Mouse (Mus musculus) forebrain, embryonic 10.5 days (tissue): ENCODE data around the gene Ttyh3. TPM values are rescaled to one million over a fixed set of nuclear protein-coding genes. Genes with fewer than 3 reads are reported as not detected.
A peak's percentile ranks its signal among the peaks of the same experiment; 100 is the strongest.

ENCODE experiments used
- DNase-seq: peaks from one replicate; pipeline ENCODE4 v3.0.0-alpha.2; 2017; ENCODE audit warnings: low spot score; ENCODE audit errors: extremely low spot score
- H3K27ac ChIP-seq: fragments of 300-500 bp; sonication (generic); 2 replicates; pipeline ENCODE4 v1.5.1; 2016; ENCODE audit warnings: mild to moderate bottlenecking
- H3K27me3 ChIP-seq: fragments of 300-500 bp; sonication (generic); 2 replicates; pipeline ENCODE4 v1.6.1; 2016; ENCODE audit warnings: mild to moderate bottlenecking; ENCODE audit not compliant: poor library complexity, severe bottlenecking
- H3K36me3 ChIP-seq: fragments of 300-500 bp; sonication (generic); replicated peaks from 2 replicates; pipeline ENCODE4 v1.6.1; 2016; ENCODE audit warnings: mild to moderate bottlenecking, moderate library complexity
- H3K4me1 ChIP-seq: fragments of 300-500 bp; sonication (generic); 2 replicates; pipeline ENCODE4 v1.6.1; 2016
- H3K4me3 ChIP-seq: fragments of 300-500 bp; sonication (generic); 2 replicates; pipeline ENCODE4 v1.5.1; 2016; ENCODE audit warnings: mild to moderate bottlenecking, moderate library complexity
- H3K9me3 ChIP-seq: fragments of 300-500 bp; sonication (generic); 2 replicates; pipeline ENCODE4 v1.6.1; 2016; ENCODE audit warnings: mild to moderate bottlenecking, moderate library complexity
- WGBS: fragments of 180-500 bp; shearing (Covaris S2); methylation state at CpG from one replicate; pipeline ENCODE4 v1.1.7; 2016; 5-methylcytosine and 5-hydroxymethylcytosine counted together
- polyA plus RNA-seq: library from polyadenylated mRNA; unstranded; fragments of >200 nt; fragmentation: Nextera tagmentation; extraction: Ambion mirVana; gene quantifications from 2 replicates; pipeline ENCODE4 v1.2.1, GENCODE M21; 2016

The Ttyh3 gene
- polyA plus RNA-seq, 1 experiment from 2014 or later: 35.7 TPM

GRCm38 (mm10) chr5:140647821-140648518, 861 bp downstream of the Ttyh3 start:
- H3K27ac ChIP-seq: peak overlapping the region; percentile 99
- peaks cover 42% of the 10 kb centered on the region for H3K36me3 ChIP-seq
- peaks cover 4% of the 10 kb centered on the region; the same call in 1 of the 2 replicates for H3K27me3 ChIP-seq
- DNase-seq: no peak
- peaks cover 68% of the 10 kb centered on the region for H3K4me1 ChIP-seq
- peak overlapping the region; percentile 81 for H3K4me3 ChIP-seq
- H3K9me3 ChIP-seq: no peaks in the 10 kb centered on the region; the same call in none of the 2 replicates
- WGBS: 11% methylated on average over 13 of the region's 13 CpGs

- peaks cover 4% of the 10 kb centered on the region; the same call in 1 of the 2 replicates for H3K27me3 ChIP-seq
- peaks cover 50% of the 10 kb centered on the region for H3K36me3 ChIP-seq
- H3K4me1 ChIP-seq: peaks cover 71% of the 10 kb centered on the region
- peak overlapping the region; percentile 99 for H3K27ac ChIP-seq
- peak overlapping the region; percentile 81 for H3K4me3 ChIP-seq
- no peak for DNase-seq
- 63% methylated on average over 13 of the region's 13 CpGs for WGBS
- H3K9me3 ChIP-seq: no peaks in the 10 kb centered on the region; the same call in none of the 2 replicates
Observed at GRCm38 (mm10) chr5:140647031-140647760, 1.6 kb downstream of the Ttyh3 start.

GRCm38 (mm10) chr5:140646171-140646570, 2.7 kb downstream of the Ttyh3 start:
- Histone ChIP-seq H3K36me3 (peaks cover 60% of the 10 kb centered on the region), H3K4me1 (peaks cover 82% of the 10 kb centered on the region)
- WGBS: 93% methylated on average over 6 of the region's 6 CpGs

GRCm38 (mm10) chr5:140645454-140645853, 3.4 kb downstream of the Ttyh3 start:
- 95% methylated on average over 4 of the region's 4 CpGs for WGBS
- peak overlapping the region; percentile 26; the same call in 1 of the 2 replicates for H3K4me3 ChIP-seq
- peak overlapping the region; percentile 2; the same call in 1 of the 2 replicates for H3K27ac ChIP-seq
- H3K4me1 ChIP-seq: peaks cover 89% of the 10 kb centered on the region
- DNase-seq: no peak
- H3K27me3 ChIP-seq: no peaks in the 10 kb centered on the region
- H3K9me3 ChIP-seq: no peaks in the 10 kb centered on the region; the same call in none of the 2 replicates
- H3K36me3 ChIP-seq: peaks cover 67% of the 10 kb centered on the region

More at GRCm38 (mm10) chr5:140646171-140646570, 2.7 kb downstream of the Ttyh3 start:
- Histone ChIP-seq H3K9me3 (no peaks in the 10 kb centered on the region; the same call in none of the 2 replicates), H3K27me3 (peaks cover 4% of the 10 kb centered on the region; the same call in 1 of the 2 replicates), H3K27ac (peak overlapping the region; percentile 99; the same call in 1 of the 2 replicates), H3K4me3 (peak overlapping the region; percentile 81)
- DNase-seq: no peak

- WGBS: 95% methylated on average over 15 of the region's 15 CpGs
- no peak for DNase-seq
- H3K27me3 ChIP-seq: no peaks in the 10 kb centered on the region
- H3K4me1 ChIP-seq: peaks cover 87% of the 10 kb centered on the region
- H3K27ac ChIP-seq: peak overlapping the region; percentile 2; the same call in 1 of the 2 replicates
- H3K4me3 ChIP-seq: peak overlapping the region; percentile 26; the same call in 1 of the 2 replicates
- peaks cover 74% of the 10 kb centered on the region for H3K36me3 ChIP-seq
- H3K9me3 ChIP-seq: no peaks in the 10 kb centered on the region; the same call in none of the 2 replicates
Observed at GRCm38 (mm10) chr5:140644702-140645201, 4.1 kb downstream of the Ttyh3 start.

- no peak overlapping the region for H3K4me3 ChIP-seq
- peaks cover 85% of the 10 kb centered on the region for H3K4me1 ChIP-seq
- 0 out of 2 replicates have a peak overlapping the region, but pooled peaks have one; percentile 2 for H3K27ac ChIP-seq
- H3K27me3 ChIP-seq: no peaks in the 10 kb centered on the region
- no peak for DNase-seq
- no peaks in the 10 kb centered on the region; the same call in none of the 2 replicates for H3K9me3 ChIP-seq
- 91% methylated on average over 6 of the region's 6 CpGs for WGBS
- H3K36me3 ChIP-seq: peaks cover 79% of the 10 kb centered on the region
Observed at GRCm38 (mm10) chr5:140644263-140644662, 4.6 kb downstream of the Ttyh3 start.

GRCm38 (mm10) chr5:140642076-140642475, 6.8 kb downstream of the Ttyh3 start:
- H3K27me3 ChIP-seq: no peaks in the 10 kb centered on the region

GRCm38 (mm10) chr5:140641254-140641928, 7.4 kb downstream of the Ttyh3 start:
- H3K9me3 ChIP-seq: no peaks in the 10 kb centered on the region; the same call in none of the 2 replicates
- H3K27ac ChIP-seq: peak overlapping the region; percentile 78
- peak overlapping the region; percentile 2; the same call in 1 of the 2 replicates for H3K4me3 ChIP-seq
- peaks cover 69% of the 10 kb centered on the region for H3K4me1 ChIP-seq
- no peak for DNase-seq
- H3K36me3 ChIP-seq: peaks cover 100% of the 10 kb centered on the region
- 82% methylated on average over 10 of the region's 10 CpGs for WGBS
- H3K27me3 ChIP-seq: no peaks in the 10 kb centered on the region

More at GRCm38 (mm10) chr5:140642076-140642475, 6.8 kb downstream of the Ttyh3 start:
- Histone ChIP-seq H3K4me1 (peaks cover 73% of the 10 kb centered on the region), H3K27ac (peak overlapping the region; percentile 78), H3K9me3 (no peaks in the 10 kb centered on the region; the same call in none of the 2 replicates), H3K36me3 (peaks cover 100% of the 10 kb centered on the region), H3K4me3 (no peak overlapping the region)
- WGBS: 82% methylated on average over 3 of the region's 3 CpGs
- no peak for DNase-seq

- no peaks in the 10 kb centered on the region; the same call in none of the 2 replicates for H3K9me3 ChIP-seq
- peak overlapping the region; percentile 78 for H3K27ac ChIP-seq
- H3K4me1 ChIP-seq: peaks cover 63% of the 10 kb centered on the region
- H3K4me3 ChIP-seq: peak overlapping the region; percentile 2; the same call in 1 of the 2 replicates
- H3K36me3 ChIP-seq: peaks cover 100% of the 10 kb centered on the region
- 89% methylated on average over 2 of the region's 2 CpGs for WGBS
- H3K27me3 ChIP-seq: no peaks in the 10 kb centered on the region
- no peak for DNase-seq
Observed at GRCm38 (mm10) chr5:140640812-140641211, 8.0 kb downstream of the Ttyh3 start.

- 0 out of 2 replicates have a peak overlapping the region, but pooled peaks have one; percentile 9 for H3K27ac ChIP-seq
- peaks cover 100% of the 10 kb centered on the region for H3K36me3 ChIP-seq
- H3K4me3 ChIP-seq: no peak overlapping the region
- no peak for DNase-seq
- no peaks in the 10 kb centered on the region; the same call in none of the 2 replicates for H3K9me3 ChIP-seq
- H3K27me3 ChIP-seq: no peaks in the 10 kb centered on the region
- WGBS: 93% methylated on average over 14 of the region's 14 CpGs
- H3K4me1 ChIP-seq: peaks cover 54% of the 10 kb centered on the region
Observed at GRCm38 (mm10) chr5:140639871-140640270, 9.0 kb downstream of the Ttyh3 start.

GRCm38 (mm10) chr5:140639312-140639711, 9.5 kb downstream of the Ttyh3 start:
- Histone ChIP-seq H3K27me3 (no peaks in the 10 kb centered on the region), H3K4me1 (peaks cover 51% of the 10 kb centered on the region), H3K27ac (peak overlapping the region; percentile 9; the same call in 1 of the 2 replicates), H3K9me3 (no peaks in the 10 kb centered on the region; the same call in 1 of the 2 replicates), H3K36me3 (peaks cover 100% of the 10 kb centered on the region), H3K4me3 (no peak overlapping the region)
- no peak for DNase-seq
- 94% methylated on average over 4 of the region's 4 CpGs for WGBS

- no peak for DNase-seq
- peaks cover 46% of the 10 kb centered on the region for H3K4me1 ChIP-seq
- H3K27ac ChIP-seq: no peak overlapping the region
- peaks cover 100% of the 10 kb centered on the region for H3K36me3 ChIP-seq
- H3K27me3 ChIP-seq: no peaks in the 10 kb centered on the region
- H3K9me3 ChIP-seq: no peaks in the 10 kb centered on the region; the same call in 1 of the 2 replicates
- no peak overlapping the region for H3K4me3 ChIP-seq
- 94% methylated on average over 6 of the region's 6 CpGs for WGBS
Observed at GRCm38 (mm10) chr5:140638484-140638883, 10.3 kb downstream of the Ttyh3 start.
